Mouse (Mus musculus) midbrain, embryonic 16.5 days (tissue): ENCODE measurements around the gene Olfr455. TPM values are rescaled to one million over a fixed set of nuclear protein-coding genes. Genes with fewer than 3 reads are reported as not detected.

ENCODE experiments used
- ATAC-seq: fragments of 200-750 bp; cut with Nextera tagmentation; 2 replicates; pipeline ENCODE4 v1.8.0; 2017; ENCODE audit warnings: moderate TSS enrichment
- H3K27ac ChIP-seq: fragments of 300-500 bp; sonication (generic); 2 replicates; pipeline ENCODE4 v1.5.1; 2014; ENCODE audit warnings: mild to moderate bottlenecking, low read length, mixed read lengths
- H3K27me3 ChIP-seq: fragments of 300-500 bp; sonication (generic); 2 replicates; pipeline ENCODE4 v1.6.1; 2014; ENCODE audit warnings: low read depth, low read length, mixed read lengths; ENCODE audit not compliant: control insufficient read depth, insufficient read depth
- H3K36me3 ChIP-seq: fragments of 300-500 bp; sonication (generic); 2 replicates; pipeline ENCODE4 v1.6.1; 2014; ENCODE audit warnings: mild to moderate bottlenecking, low read length, moderate library complexity, mixed read lengths; ENCODE audit not compliant: control insufficient read depth, insufficient read depth
- H3K4me1 ChIP-seq: fragments of 300-500 bp; sonication (generic); 2 replicates; pipeline ENCODE4 v1.6.1; 2014; ENCODE audit warnings: mild to moderate bottlenecking, low read length, mixed read lengths; ENCODE audit not compliant: control insufficient read depth, insufficient read depth
- H3K4me2 ChIP-seq: fragments of 300-500 bp; sonication (generic); 2 replicates; pipeline ENCODE4 v1.6.1; 2014; ENCODE audit warnings: mild to moderate bottlenecking, low read length, mixed read lengths
- H3K4me3 ChIP-seq: fragments of 300-500 bp; sonication (generic); 2 replicates; pipeline ENCODE4 v1.5.1; 2014; ENCODE audit warnings: low read depth, mild to moderate bottlenecking, low read length, moderate library complexity, mixed read lengths
- H3K9ac ChIP-seq: fragments of 300-500 bp; sonication (generic); 2 replicates; pipeline ENCODE4 v1.6.1; 2014; ENCODE audit warnings: low read depth, low read length, mixed read lengths
- H3K9me3 ChIP-seq: fragments of 300-500 bp; sonication (generic); replicated peaks from 2 replicates; pipeline ENCODE4 v1.6.1; 2014; ENCODE audit warnings: mild to moderate bottlenecking, low read length, mixed read lengths; ENCODE audit not compliant: control insufficient read depth, poor library complexity, severe bottlenecking
- WGBS: fragments of 180-500 bp; shearing (Covaris S2); extraction: QIAGEN DNeasy Blood & Tissue Kit; methylation state at CpG from one replicate; pipeline ENCODE4 v1.1.7; 2014; 5-methylcytosine and 5-hydroxymethylcytosine counted together
- polyA plus RNA-seq: library from polyadenylated mRNA; unstranded; fragments of >200 nt; fragmentation: Nextera tagmentation; extraction: Ambion mirVana; gene quantifications from 2 replicates; pipeline ENCODE4 v1.2.1, GENCODE M21; 2015

The Olfr455 gene
- polyA plus RNA-seq: not detected in 2 replicates

GRCm38 (mm10) chr6:42547461-42547860 is at the start of gene Olfr455:
TSS of gene Olfr455 (minus strand) at chr6:42547587.
- H3K36me3 ChIP-seq: no peaks in the 10 kb centered on the region
- 94% methylated on average over 4 of the region's 4 CpGs for WGBS
- H3K27ac ChIP-seq: peak within 1 kb of the TSS; percentile 4; the same call in 1 of the 2 replicates
- H3K9me3 ChIP-seq: no peaks in the 10 kb centered on the region
- no peak within 1 kb of the TSS for H3K4me2 ChIP-seq
- peaks cover 5% of the 10 kb centered on the region for H3K4me1 ChIP-seq
- H3K4me3 ChIP-seq: no peak within 1 kb of the TSS
- H3K9ac ChIP-seq: no peak within 1 kb of the TSS
- no peak for ATAC-seq
- H3K27me3 ChIP-seq: no peaks in the 10 kb centered on the region

- H3K36me3 ChIP-seq: no peaks in the 10 kb centered on the region
- 45% methylated on average over 17 of the region's 17 CpGs for WGBS
- H3K9me3 ChIP-seq: no peaks in the 10 kb centered on the region
- H3K4me3 ChIP-seq: no peak overlapping the region
- no peak overlapping the region for H3K27ac ChIP-seq
- no peak overlapping the region for H3K9ac ChIP-seq
- no peaks in the 10 kb centered on the region for H3K4me1 ChIP-seq
- H3K27me3 ChIP-seq: no peaks in the 10 kb centered on the region
- H3K4me2 ChIP-seq: no peak overlapping the region
- ATAC-seq: no peak
Observed at GRCm38 (mm10) chr6:42593138-42593882, 45.9 kb upstream of the Olfr455 start.

GRCm38 (mm10) chr6:42586569-42586968 is 39.2 kb upstream of the Olfr455 start:
- no peak overlapping the region for H3K9ac ChIP-seq
- H3K4me2 ChIP-seq: no peak overlapping the region
- no peak overlapping the region for H3K4me3 ChIP-seq
- H3K9me3 ChIP-seq: no peaks in the 10 kb centered on the region
- H3K36me3 ChIP-seq: no peaks in the 10 kb centered on the region
- 84% methylated on average over 5 of the region's 5 CpGs for WGBS
- ATAC-seq: no peak
- no peaks in the 10 kb centered on the region for H3K27me3 ChIP-seq
- no peak overlapping the region for H3K27ac ChIP-seq
- no peaks in the 10 kb centered on the region for H3K4me1 ChIP-seq

GRCm38 (mm10) chr6:42583488-42583872 is 36.1 kb upstream of the Olfr455 start:
- Histone ChIP-seq H3K36me3 (no peaks in the 10 kb centered on the region), H3K4me3 (no peak overlapping the region), H3K27ac (no peak overlapping the region), H3K27me3 (no peaks in the 10 kb centered on the region), H3K4me1 (no peaks in the 10 kb centered on the region), H3K4me2 (no peak overlapping the region), H3K9me3 (no peaks in the 10 kb centered on the region), H3K9ac (no peak overlapping the region)
- WGBS: 3% methylated on average over 7 of the region's 7 CpGs
- no peak for ATAC-seq

- H3K4me3 ChIP-seq: no peak overlapping the region
- no peak overlapping the region for H3K27ac ChIP-seq
Observed at GRCm38 (mm10) chr6:42582741-42583487, 35.5 kb upstream of the Olfr455 start.

GRCm38 (mm10) chr6:42578678-42579077 is 31.3 kb upstream of the Olfr455 start:
- ATAC-seq: no peak
- Histone ChIP-seq H3K27ac (no peak overlapping the region), H3K9me3 (no peaks in the 10 kb centered on the region), H3K36me3 (no peaks in the 10 kb centered on the region), H3K4me2 (no peak overlapping the region), H3K4me1 (no peaks in the 10 kb centered on the region), H3K4me3 (no peak overlapping the region), H3K27me3 (no peaks in the 10 kb centered on the region), H3K9ac (no peak overlapping the region)
- WGBS: 81% methylated on average over 4 of the region's 4 CpGs

More at GRCm38 (mm10) chr6:42582741-42583487, 35.5 kb upstream of the Olfr455 start:
- Histone ChIP-seq H3K36me3 (no peaks in the 10 kb centered on the region), H3K27me3 (no peaks in the 10 kb centered on the region), H3K9me3 (no peaks in the 10 kb centered on the region), H3K4me1 (no peaks in the 10 kb centered on the region), H3K4me2 (no peak overlapping the region), H3K9ac (no peak overlapping the region)
- ATAC-seq: no peak
- WGBS: 66% methylated on average over 9 of the region's 9 CpGs

- Histone ChIP-seq H3K4me3 (no peak overlapping the region), H3K4me2 (no peak overlapping the region), H3K27me3 (no peaks in the 10 kb centered on the region), H3K9me3 (no peaks in the 10 kb centered on the region), H3K27ac (no peak overlapping the region), H3K36me3 (no peaks in the 10 kb centered on the region), H3K9ac (no peak overlapping the region), H3K4me1 (no peaks in the 10 kb centered on the region)
- ATAC-seq: no peak
- 94% methylated on average over 2 of the region's 2 CpGs for WGBS
Observed at GRCm38 (mm10) chr6:42577433-42577832, 30.0 kb upstream of the Olfr455 start.

- Histone ChIP-seq H3K27me3 (no peaks in the 10 kb centered on the region), H3K4me2 (no peak overlapping the region), H3K4me1 (no peaks in the 10 kb centered on the region), H3K9me3 (no peaks in the 10 kb centered on the region), H3K9ac (no peak overlapping the region), H3K27ac (no peak overlapping the region), H3K36me3 (no peaks in the 10 kb centered on the region), H3K4me3 (no peak overlapping the region)
- no peak for ATAC-seq
- WGBS: 79% methylated on average over 2 of the region's 2 CpGs
Observed at GRCm38 (mm10) chr6:42568205-42568604, 20.8 kb upstream of the Olfr455 start.

GRCm38 (mm10) chr6:42566076-42566598 is 18.8 kb upstream of the Olfr455 start:
- ATAC-seq: no peak
- H3K9me3 ChIP-seq: no peaks in the 10 kb centered on the region
- no peaks in the 10 kb centered on the region for H3K4me1 ChIP-seq
- H3K27me3 ChIP-seq: no peaks in the 10 kb centered on the region
- H3K9ac ChIP-seq: no peak overlapping the region
- H3K36me3 ChIP-seq: no peaks in the 10 kb centered on the region
- no peak overlapping the region for H3K27ac ChIP-seq
- no peak overlapping the region for H3K4me2 ChIP-seq
- H3K4me3 ChIP-seq: no peak overlapping the region
- 92% methylated on average over 2 of the region's 2 CpGs for WGBS
